Mouse (Mus musculus) forebrain, postnatal 0 days (tissue): ENCODE data around the gene Flnb. TPM values are rescaled to one million over a fixed set of nuclear protein-coding genes. Genes with fewer than 3 reads are reported as not detected.

Experiments
- ATAC-seq: fragments of 200-750 bp; cut with Nextera tagmentation; 2 replicates; pipeline ENCODE4 v1.8.0; 2017; ENCODE audit warnings: mild to moderate bottlenecking, moderate library complexity
- DNase-seq: peaks from one replicate; pipeline ENCODE4 v3.0.0-alpha.2; 2015
- H3K27ac ChIP-seq: fragments of 300-500 bp; sonication (generic); 2 replicates; pipeline ENCODE4 v1.5.1; 2014; ENCODE audit warnings: low read depth, mild to moderate bottlenecking, antibody characterized with exemption, low read length, moderate library complexity, mixed read lengths
- H3K27me3 ChIP-seq: fragments of 300-500 bp; sonication (generic); 2 replicates; pipeline ENCODE4 v1.6.1; 2014; ENCODE audit warnings: mild to moderate bottlenecking, low read length, mixed read lengths; ENCODE audit not compliant: insufficient read depth
- H3K36me3 ChIP-seq: fragments of 300-500 bp; sonication (generic); 2 replicates; pipeline ENCODE4 v1.6.1; 2014; ENCODE audit warnings: mild to moderate bottlenecking, moderate library complexity; ENCODE audit not compliant: insufficient read depth
- H3K4me1 ChIP-seq: fragments of 300-500 bp; sonication (generic); 2 replicates; pipeline ENCODE4 v1.6.1; 2014; ENCODE audit warnings: antibody characterized with exemption; ENCODE audit not compliant: insufficient read depth
- H3K4me2 ChIP-seq: fragments of 300-500 bp; sonication (generic); 2 replicates; pipeline ENCODE4 v1.6.1; 2014; ENCODE audit warnings: low read depth, mild to moderate bottlenecking, moderate library complexity
- H3K4me3 ChIP-seq: fragments of 300-500 bp; sonication (generic); 2 replicates; pipeline ENCODE4 v1.5.1; 2014; ENCODE audit warnings: low read depth, low read length, mixed read lengths
- H3K9ac ChIP-seq: fragments of 300-500 bp; sonication (generic); 2 replicates; pipeline ENCODE4 v1.6.1; 2014; ENCODE audit warnings: mild to moderate bottlenecking
- H3K9me3 ChIP-seq: fragments of 300-500 bp; sonication (generic); 2 replicates; pipeline ENCODE4 v1.6.1; 2016; ENCODE audit warnings: low read length
- CTCF ChIP-seq: sonication (generic); IDR thresholded peaks from 2 replicates; pipeline ENCODE4 v1.5.1; 2016; ENCODE audit warnings: antibody characterized with exemption, control low read depth, low read depth
- WGBS: fragments of 180-500 bp; shearing (Covaris S2); extraction: QIAGEN DNeasy Blood & Tissue Kit; methylation state at CpG from one replicate; pipeline ENCODE4 v1.1.7; 2014; 5-methylcytosine and 5-hydroxymethylcytosine counted together
- polyA plus RNA-seq: library from polyadenylated mRNA; unstranded; fragments of >200 nt; fragmentation: Nextera tagmentation; extraction: Ambion mirVana; gene quantifications from 2 replicates; pipeline ENCODE4 v1.2.1, GENCODE M21; 2015
- total RNA-seq: library from RNA; depleted of rRNA; stranded (reverse); fragments of >200 nt; gene quantifications from 2 replicates; pipeline ENCODE4 v1.2.3, GENCODE M21; 2014

Flnb gene
- total and polyA plus RNA-seq, 2 experiments from 2014 or later, result 2.3 to 22.5 TPM

DNA sequence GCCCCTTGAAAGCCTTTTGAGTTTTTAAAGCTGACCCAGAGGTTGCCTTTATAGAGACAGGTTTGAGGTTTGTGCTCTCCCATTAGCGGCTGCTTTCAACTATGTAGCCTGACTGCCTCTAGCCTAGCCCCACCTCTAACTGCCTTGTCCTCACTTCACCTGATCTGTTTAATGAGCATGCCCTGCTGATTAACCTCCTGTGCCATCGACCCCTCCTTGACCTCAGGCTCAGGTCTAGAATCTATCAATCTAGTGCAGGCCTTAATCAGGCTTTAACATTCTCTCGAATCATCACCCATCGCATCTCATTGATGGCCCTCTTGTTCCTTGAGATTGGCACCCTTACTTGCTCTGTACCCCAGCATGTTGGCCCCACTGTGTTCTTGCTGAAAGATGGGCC is 96.7 kb downstream of the Flnb start:
- Histone ChIP-seq H3K4me2 (no peak overlapping the region), H3K4me1 (no peaks in the 10 kb centered on the region), H3K36me3 (peaks cover 50% of the 10 kb centered on the region), H3K27ac (no peak overlapping the region), H3K9me3 (no peaks in the 10 kb centered on the region), H3K27me3 (no peaks in the 10 kb centered on the region), H3K4me3 (no peak overlapping the region), H3K9ac (no peak overlapping the region)
- no peak for DNase-seq
- no peak for ATAC-seq
- no peak for TF ChIP-seq CTCF
- 63% methylated on average over 4 of the region's 4 CpGs for WGBS

DNA sequence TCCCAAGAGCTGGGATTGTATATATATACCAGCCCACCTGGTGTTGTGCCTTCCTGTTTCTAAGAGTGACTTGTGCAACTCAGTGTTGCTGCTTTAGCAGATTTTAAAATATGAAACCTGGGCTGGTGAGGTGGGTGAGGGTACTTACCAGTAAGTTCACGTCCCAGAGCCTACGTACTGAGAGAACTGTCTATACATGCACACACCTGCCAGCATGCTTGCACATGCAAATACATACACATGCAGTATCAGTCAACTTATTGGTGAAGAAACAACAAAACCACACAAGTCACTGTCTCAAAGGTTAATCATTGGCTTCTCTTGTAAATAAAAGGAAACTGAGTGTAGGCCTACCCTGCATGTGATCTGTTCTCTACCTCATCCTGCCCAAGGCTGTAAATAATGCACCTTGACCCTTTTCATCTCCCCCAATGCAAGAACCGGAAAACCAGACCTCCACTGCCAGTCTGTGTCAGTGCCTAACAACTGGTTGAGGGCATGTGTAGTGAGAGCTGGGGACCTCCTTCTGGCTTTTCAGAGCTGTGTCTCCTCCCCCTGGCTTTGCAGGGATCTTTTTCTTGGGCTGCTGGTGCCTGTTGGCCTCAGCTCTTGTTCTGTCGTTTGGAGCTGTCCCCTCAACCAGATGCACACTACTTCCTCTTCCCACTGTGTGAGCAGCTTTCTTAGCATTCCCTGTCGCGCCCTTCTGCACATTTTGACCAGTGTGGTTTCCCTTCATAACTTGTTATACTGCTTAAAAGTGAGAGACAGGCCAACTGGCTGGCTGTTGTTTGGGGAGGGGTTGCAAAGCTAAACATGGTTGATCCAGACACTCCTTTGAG is 100.6 kb downstream of the Flnb start:
- DNase-seq (no peak), ATAC-seq (no peak; the same call in 1 of the 2 replicates)
- WGBS, result 82% methylated on average over 6 of the region's 6 CpGs
- Histone ChIP-seq H3K4me2 (no peak overlapping the region), H3K27ac (no peak overlapping the region), H3K9me3 (no peaks in the 10 kb centered on the region), H3K36me3 (peaks cover 61% of the 10 kb centered on the region), H3K4me1 (no peaks in the 10 kb centered on the region), H3K9ac (no peak overlapping the region), H3K4me3 (no peak overlapping the region), H3K27me3 (no peaks in the 10 kb centered on the region)
- TF ChIP-seq CTCF, result no peak

DNA sequence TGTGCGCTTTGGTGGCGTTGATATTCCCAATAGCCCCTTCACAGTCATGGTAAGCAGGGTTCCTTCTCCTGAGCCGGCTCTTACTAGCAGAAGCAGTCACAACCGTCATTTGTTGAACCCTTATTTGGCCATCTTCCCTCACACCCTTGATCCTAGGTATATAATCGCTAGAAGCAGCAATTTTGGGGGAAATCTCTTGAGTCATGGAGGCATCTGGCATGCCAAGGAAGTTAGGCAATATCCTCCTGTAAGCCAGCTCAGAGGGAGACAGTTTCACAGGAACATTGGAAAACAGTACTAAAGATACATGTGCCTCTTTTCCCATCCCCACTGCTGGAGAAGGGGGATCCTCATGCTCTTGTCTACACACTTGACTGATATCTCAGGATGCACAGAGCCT is 101.6 kb downstream of the Flnb start:
- WGBS, result 92% methylated on average over 5 of the region's 5 CpGs
- no peak for TF ChIP-seq CTCF
- Histone ChIP-seq H3K36me3 (peaks cover 65% of the 10 kb centered on the region), H3K27ac (no peak overlapping the region), H3K4me3 (no peak overlapping the region), H3K4me2 (no peak overlapping the region), H3K4me1 (no peaks in the 10 kb centered on the region), H3K27me3 (no peaks in the 10 kb centered on the region), H3K9me3 (no peaks in the 10 kb centered on the region), H3K9ac (no peak overlapping the region)
- ATAC-seq (no peak), DNase-seq (no peak)

DNA sequence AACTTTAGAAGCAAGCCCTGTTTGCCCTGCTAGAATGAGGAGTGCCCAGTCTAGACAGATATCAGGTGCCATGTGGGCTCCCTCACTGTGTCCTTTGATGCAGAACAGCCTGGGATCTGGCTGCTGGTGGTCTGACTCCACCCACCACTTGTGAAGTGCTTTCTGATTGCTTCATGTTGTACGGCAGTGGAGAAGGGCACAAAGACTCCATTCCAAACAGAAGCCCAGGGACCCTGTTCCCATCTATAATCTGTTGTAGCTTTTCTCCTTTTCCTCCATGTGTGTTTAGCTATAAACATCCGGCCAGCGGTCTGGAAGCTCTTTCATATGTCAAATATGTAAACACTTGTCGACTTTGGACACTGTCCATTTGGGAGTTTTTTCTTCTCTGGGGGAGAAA is 102.2 kb downstream of the Flnb start:
- no peaks in the 10 kb centered on the region for H3K4me1 ChIP-seq
- H3K36me3 ChIP-seq, result peaks cover 61% of the 10 kb centered on the region
- no peaks in the 10 kb centered on the region for H3K27me3 ChIP-seq
- no peak overlapping the region for H3K9ac ChIP-seq
- no peak for DNase-seq
- 72% methylated on average over 4 of the region's 4 CpGs for WGBS
- no peaks in the 10 kb centered on the region for H3K9me3 ChIP-seq
- no peak overlapping the region for H3K4me3 ChIP-seq
- ATAC-seq, result no peak
- no peak for TF ChIP-seq CTCF
- no peak overlapping the region for H3K27ac ChIP-seq
- no peak overlapping the region for H3K4me2 ChIP-seq

DNA sequence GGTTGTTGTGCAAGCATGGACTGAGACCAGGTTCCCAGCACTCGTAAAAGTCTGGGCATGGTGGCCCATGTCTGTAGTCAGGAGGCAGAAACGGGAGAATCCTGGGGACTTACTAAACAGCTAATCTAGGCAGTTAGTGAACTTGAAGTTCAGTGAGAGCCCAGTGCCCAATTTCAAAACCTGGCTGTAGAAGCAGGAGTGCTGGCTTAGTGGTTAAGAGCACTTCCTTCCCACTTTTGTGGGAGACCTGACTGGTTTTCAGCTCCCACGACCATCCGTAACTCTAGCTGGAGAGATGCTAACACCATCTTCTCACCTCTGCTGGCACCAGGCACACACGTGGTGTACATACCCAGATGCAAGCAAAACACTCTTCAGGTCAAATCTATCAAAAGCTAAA is 103.7 kb downstream of the Flnb start:
- Histone ChIP-seq H3K36me3 (peaks cover 62% of the 10 kb centered on the region), H3K4me3 (no peak overlapping the region), H3K27me3 (no peaks in the 10 kb centered on the region), H3K9ac (no peak overlapping the region), H3K27ac (no peak overlapping the region), H3K4me1 (no peaks in the 10 kb centered on the region), H3K4me2 (no peak overlapping the region), H3K9me3 (no peaks in the 10 kb centered on the region)
- no peak for TF ChIP-seq CTCF
- no peak for ATAC-seq
- 89% methylated on average over 5 of the region's 5 CpGs for WGBS
- DNase-seq, result no peak

DNA sequence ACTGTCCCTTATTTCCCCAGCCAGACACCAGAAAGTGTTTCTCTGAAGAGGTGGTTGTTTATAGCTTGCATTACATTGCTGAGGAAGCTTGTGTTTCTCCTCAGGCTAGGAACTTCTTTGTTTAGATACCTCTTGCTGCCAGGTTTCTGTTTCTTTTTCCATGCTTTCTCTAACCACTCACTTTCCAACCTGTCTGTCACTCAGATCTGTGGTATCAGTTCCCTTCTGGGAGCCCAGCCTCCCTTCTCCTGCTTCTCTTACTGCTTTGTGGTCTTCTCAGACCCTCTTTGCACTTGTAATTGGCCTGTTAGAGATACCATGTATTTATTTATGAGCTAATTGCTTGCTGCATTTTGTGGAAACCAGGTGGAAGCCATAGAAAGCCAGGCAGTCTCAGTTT is 105.9 kb downstream of the Flnb start:
- H3K9ac ChIP-seq, result no peak overlapping the region
- H3K4me1 ChIP-seq, result no peaks in the 10 kb centered on the region
- H3K4me3 ChIP-seq, result no peak overlapping the region
- H3K36me3 ChIP-seq, result peaks cover 53% of the 10 kb centered on the region
- ATAC-seq (no peak), DNase-seq (no peak)
- H3K27ac ChIP-seq, result no peak overlapping the region
- no peak overlapping the region for H3K4me2 ChIP-seq
- H3K27me3 ChIP-seq, result no peaks in the 10 kb centered on the region
- no peaks in the 10 kb centered on the region for H3K9me3 ChIP-seq
- no peak for TF ChIP-seq CTCF

DNA sequence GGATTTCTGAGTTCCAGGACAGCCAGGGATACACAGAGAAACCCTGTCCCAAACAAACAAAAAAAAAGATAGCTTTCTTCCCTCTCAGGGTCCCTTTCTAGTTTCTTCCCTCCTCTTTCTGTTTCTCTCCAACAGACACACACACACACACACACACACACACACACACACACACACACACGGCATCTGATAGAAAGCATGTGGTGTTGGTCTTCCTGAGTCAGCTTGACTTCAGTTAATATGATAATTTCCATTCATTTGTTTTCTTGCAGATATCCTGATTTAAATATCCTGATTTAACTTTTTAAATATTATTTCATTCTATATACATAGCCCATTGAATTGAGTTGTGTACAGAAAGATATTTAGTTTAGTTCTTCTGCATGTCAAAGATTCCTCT is 110.6 kb downstream of the Flnb start:
- Histone ChIP-seq H3K4me1 (no peaks in the 10 kb centered on the region), H3K4me3 (no peak overlapping the region), H3K27ac (no peak overlapping the region), H3K9ac (no peak overlapping the region), H3K36me3 (peaks cover 69% of the 10 kb centered on the region), H3K9me3 (no peaks in the 10 kb centered on the region), H3K4me2 (no peak overlapping the region), H3K27me3 (no peaks in the 10 kb centered on the region)
- ATAC-seq (no peak), DNase-seq (no peak)
- no peak for TF ChIP-seq CTCF
- WGBS, result 50% methylated on average over 1 of the region's 1 CpGs
